Mouse (Mus musculus): ENCODE measurements at regions not wholly inside any gene's neighbourhood (a gene's known extent, or its start where the extent isn't known, plus 50 kb on each side); places are given as distances from the start of the nearest gene placed in this dataset.

DNA sequence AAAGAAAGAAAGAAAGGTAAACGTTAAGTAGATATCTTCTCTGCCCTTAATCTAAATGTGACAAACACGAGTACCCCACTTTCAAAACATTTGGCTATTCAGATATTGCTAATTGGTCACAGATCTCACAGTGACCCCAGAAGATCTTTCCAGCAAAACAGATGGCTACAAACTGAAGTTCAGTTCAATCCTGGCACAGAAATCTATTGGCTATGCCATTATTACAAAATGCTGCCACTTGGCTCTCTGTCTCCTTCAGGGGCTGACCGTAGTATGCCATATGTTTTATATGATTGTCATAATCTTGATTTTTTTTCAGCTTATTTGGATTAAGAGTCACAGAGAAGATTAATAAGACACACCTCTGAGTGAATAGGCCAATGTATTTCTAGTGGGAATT is 873.2 kb downstream of the Slc22a22 start:
- no peak for DNase-seq (ENCODE audit: low spot score)

- no peak for DNase-seq (ENCODE audit: low spot score)
Measured at GRCm38 (mm10) chr15:56592656-56593055, 884.8 kb downstream of the Slc22a22 start.

- no peak for DNase-seq (ENCODE audit: low spot score)
Measured at GRCm38 (mm10) chr15:56580745-56581515, 896.5 kb downstream of the Slc22a22 start.

DNA sequence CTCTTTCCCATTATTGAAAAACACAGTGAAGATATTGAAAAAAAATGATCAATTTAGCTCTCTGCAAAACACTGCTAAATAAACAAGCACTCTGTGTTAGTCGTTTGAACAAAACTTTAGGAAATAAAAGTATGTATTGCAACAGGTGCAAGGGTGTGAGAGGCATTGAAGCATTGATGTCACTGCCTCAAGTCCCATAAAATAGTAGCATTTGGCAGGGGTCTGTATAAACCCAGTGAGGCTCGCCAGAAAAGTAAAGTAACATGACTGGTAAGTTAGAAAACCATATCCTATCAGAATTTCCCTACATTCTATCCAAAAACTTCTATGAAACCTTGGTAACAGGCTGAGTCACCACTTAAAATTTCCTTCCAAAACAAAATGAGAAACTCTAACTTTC is 914.2 kb downstream of the Slc22a22 start:
- no peak for DNase-seq (ENCODE audit: low spot score)

DNA sequence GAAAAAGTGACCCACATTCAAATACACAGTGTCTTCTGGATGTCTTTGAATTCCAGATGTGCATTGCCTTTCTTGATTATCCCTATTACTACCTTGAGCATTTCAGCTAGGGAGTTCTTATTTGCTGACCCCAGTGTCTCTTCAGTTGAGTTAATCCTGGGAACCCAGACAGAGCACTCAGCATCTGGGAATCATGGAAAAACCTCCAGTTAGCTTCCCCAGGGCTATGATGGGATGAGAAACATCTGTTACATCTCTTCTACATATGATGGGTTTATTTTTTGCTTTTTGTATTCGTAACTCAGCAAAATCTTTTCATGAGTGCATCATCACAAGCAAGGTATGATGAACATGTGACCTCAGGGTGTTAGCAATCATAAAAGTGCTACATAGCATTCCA is 914.6 kb downstream of the Slc22a22 start:
- DNase-seq (ENCODE audit: low spot score) = no peak

DNA sequence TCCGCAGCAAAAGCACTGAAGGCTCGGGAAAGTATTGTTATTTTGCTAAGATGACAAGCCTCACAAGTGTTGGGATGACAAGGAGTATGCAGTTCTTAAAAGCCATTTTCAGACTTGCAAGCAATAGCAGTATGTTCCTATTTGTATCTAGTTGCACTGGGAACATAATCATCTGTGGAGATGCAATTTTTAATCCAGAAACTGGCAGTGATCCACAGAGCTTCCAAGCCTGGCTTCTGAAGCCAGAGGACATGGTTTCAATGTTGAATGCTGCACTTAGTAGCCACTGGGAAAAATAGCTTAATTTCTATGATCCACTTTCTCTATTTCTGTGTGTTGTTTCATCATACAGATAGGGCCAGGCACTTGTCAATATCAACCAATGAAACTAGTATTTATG is 915.3 kb downstream of the Slc22a22 start:
- DNase-seq (ENCODE audit: low spot score) = no peak

GRCm38 (mm10) chr15:56554386-56554785 is 923.0 kb downstream of the Slc22a22 start:
- DNase-seq (ENCODE audit: low spot score) = no peak

DNA sequence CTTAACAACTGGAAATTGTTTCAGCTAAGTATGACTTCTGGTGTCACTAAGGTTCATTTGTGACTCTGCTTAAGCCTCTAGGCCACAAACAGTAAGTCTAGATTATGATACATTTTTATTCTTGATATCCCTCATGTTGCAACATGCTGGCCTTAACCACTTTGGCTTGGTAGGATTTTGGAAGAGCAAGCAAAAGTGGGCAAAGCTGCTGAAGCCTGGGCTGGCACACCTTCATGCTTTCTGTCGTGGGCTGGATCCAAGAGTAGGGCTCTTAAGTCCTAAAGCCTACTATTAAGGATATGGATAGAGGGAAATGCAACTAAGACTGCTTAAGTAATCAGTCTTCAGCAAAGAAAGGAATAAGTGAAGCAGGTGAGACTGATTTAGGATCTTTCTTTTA is 923.6 kb downstream of the Slc22a22 start:
- DNase-seq (ENCODE audit: low spot score) = no peak

GRCm38 (mm10) chr15:56531529-56531928 is 945.9 kb downstream of the Slc22a22 start:
- DNase-seq (ENCODE audit: low spot score) = no peak

GRCm38 (mm10) chr15:56518379-56518778 is 959.0 kb downstream of the Slc22a22 start:
- no peak for DNase-seq (ENCODE audit: low spot score)

DNA sequence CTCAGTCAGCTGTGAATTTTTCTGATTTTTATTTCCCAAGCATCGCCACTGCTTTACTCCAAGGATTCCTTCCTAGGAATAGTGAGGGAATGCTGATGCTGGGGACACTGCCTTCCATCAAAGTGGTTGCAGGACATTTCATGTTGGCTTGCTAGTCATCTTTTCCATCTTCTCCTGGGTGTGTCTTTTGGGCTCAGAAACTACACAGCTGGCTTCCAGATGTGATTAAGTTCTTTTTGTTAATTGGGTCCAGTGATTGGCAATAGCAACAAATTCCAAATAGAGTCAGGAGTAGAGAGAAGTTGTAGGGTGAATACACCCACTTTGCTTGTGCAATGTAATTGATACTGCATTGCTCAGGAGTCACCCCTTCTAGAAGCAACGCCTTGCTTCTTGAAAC is 961.3 kb downstream of the Slc22a22 start:
- DNase-seq (ENCODE audit: low spot score) = no peak

- no peak for DNase-seq (ENCODE audit: low spot score)
Measured at GRCm38 (mm10) chr15:56498774-56499173, 978.7 kb downstream of the Slc22a22 start.

- no peak for DNase-seq (ENCODE audit: low spot score)
Measured at GRCm38 (mm10) chr15:56497757-56498156, 979.7 kb downstream of the Slc22a22 start.

DNA sequence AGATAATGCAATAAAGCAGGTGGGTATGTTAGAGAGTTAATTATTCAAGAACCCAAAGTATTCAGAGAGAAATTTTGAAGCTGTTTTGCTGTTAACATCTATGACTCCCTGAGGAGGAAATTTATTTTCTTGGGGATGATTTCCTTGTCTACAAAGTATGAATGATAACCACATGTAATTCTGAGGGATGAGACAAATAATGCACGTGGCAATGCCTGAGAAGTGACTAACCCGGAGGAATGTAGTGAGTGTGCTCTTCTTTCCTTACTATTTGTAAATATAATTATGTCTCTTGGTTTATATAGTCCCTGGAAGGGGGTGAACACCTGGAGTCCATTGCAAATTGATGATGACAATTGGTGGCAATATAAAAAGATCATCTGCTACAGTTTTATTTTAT is 981.1 kb downstream of the Slc22a22 start:
- DNase-seq (ENCODE audit: low spot score) = no peak

DNA sequence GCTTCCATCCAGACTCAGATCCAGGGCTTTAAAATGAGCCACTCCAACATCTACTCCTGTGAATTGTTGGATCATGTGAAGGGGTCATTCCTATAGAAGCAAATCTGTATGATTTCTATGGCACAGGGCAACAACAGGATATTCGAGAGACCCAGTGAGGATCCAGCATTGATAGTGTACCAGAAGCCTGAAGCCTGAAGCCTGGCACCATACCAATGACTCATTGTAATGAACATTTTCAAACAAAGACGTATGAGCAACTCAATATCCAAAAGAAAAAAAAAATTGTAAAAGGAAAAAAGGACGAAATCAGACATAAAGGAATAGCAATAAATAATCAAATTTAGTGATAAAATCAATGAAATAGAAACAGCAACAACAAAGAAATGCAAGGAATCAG is 991.5 kb downstream of the Slc22a22 start:
- no peak for DNase-seq (ENCODE audit: low spot score)

- DNase-seq (ENCODE audit: low spot score) = no peak
Measured at GRCm38 (mm10) chr15:56484693-56485092, 992.7 kb downstream of the Slc22a22 start.

GRCm38 (mm10) chr15:56479682-56480081 is 997.7 kb downstream of the Slc22a22 start:
- no peak for DNase-seq (ENCODE audit: low spot score)

DNA sequence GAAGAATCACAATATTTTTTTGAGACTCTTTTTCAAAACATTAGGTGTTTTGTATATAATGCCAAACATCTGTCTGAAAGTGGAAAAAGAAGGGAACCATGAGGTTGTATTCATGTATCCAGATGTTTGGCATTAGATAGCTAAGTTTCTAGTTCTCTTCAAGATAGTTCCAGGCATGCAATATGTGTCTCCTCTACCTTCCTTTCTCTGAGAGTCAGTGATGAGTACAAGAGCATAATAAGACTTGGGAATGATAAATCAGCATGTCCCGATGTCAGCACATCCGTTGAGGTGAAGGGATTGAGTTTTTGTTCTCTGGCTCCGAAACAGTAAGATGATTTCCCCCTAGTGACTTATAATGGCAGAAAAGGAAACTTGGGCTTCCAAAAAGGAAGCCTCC is 998.4 kb downstream of the Slc22a22 start:
- DNase-seq (ENCODE audit: low spot score) = no peak

- no peak for DNase-seq (ENCODE audit: low spot score)
Measured at GRCm38 (mm10) chr15:56473679-56474078, 1003.7 kb downstream of the Slc22a22 start.

DNA sequence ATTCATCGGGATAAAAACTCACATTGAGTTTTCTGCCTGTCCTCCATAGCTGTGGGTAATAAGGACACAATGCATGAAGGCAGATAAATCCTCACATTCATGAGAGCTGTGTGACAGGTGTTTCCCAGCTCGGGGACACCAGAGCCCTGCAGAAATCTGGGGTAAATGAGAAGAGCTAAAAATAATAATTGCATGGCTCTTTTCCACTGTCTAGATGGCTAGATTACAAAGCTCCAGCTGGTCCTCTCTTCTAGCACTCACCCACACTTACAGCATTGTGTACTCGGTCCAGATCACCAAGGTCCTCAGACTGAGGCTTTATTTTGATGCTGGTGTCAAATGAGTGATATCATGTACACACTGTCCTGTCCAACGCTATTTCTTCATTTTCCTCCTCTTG is 1025.5 kb downstream of the Slc22a22 start:
- DNase-seq (ENCODE audit: low spot score) = no peak

GRCm38 (mm10) chr15:56448015-56448645 is 1029.3 kb downstream of the Slc22a22 start:
- DNase-seq (ENCODE audit: low spot score) = no peak

DNA sequence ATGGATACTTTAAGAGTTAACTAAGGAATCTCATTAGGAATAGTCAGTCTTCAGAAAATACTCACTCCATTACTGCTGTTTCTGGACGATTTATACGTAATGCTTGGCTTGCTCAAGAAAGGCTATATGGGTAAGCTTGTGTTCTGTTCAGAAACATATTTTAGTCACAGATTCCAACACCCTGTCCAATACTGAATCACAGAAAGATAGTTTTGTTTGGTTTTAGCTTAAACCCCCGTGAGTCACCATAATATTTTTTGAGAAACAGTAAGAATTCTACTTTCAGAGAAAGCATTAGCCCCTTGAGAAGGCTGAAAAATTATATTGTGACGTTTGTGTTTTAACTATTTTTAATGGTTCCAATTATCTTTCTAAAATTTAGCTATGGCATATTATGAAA is 1037.3 kb downstream of the Slc22a22 start:
- DNase-seq (ENCODE audit: low spot score) = no peak

GRCm38 (mm10) chr15:56438370-56438769 is 1039.1 kb downstream of the Slc22a22 start:
- no peak for DNase-seq (ENCODE audit: low spot score)

- no peak for DNase-seq (ENCODE audit: low spot score)
Measured at GRCm38 (mm10) chr15:56436131-56436530, 1041.3 kb downstream of the Slc22a22 start.
